Mouse (Mus musculus) 3134 (cell line): Measurements from ENCODE around the gene Vill.

Experiments used
- DNase-seq: peaks from one replicate; pipeline ENCODE4 v3.0.0-alpha.2; 2011; ENCODE audit warnings: low spot score; ENCODE audit not compliant: insufficient read length; ENCODE audit errors: extremely low read depth

Vill gene

GRCm38 (mm10) chr9:119080040-119080675, 27.6 kb downstream of the Vill start:
- no peak for DNase-seq

- no peak for DNase-seq
Measured at GRCm38 (mm10) chr9:119082039-119082438, 29.5 kb downstream of the Vill start.

- DNase-seq: no peak
Measured at GRCm38 (mm10) chr9:119082656-119083430, 30.3 kb downstream of the Vill start.

- no peak for DNase-seq
Measured at GRCm38 (mm10) chr9:119083966-119084365, 31.4 kb downstream of the Vill start.

GRCm38 (mm10) chr9:119086451-119086850, 33.9 kb downstream of the Vill start:
- no peak for DNase-seq

- DNase-seq: no peak
Measured at GRCm38 (mm10) chr9:119087309-119087708, 34.7 kb downstream of the Vill start.

- DNase-seq: peak; percentile 97
Measured at GRCm38 (mm10) chr9:119088148-119088801, 35.7 kb downstream of the Vill start.

- DNase-seq: peak; percentile 69
Measured at GRCm38 (mm10) chr9:119089437-119089836, 36.9 kb downstream of the Vill start.

GRCm38 (mm10) chr9:119090462-119090861, 37.9 kb downstream of the Vill start:
- DNase-seq: no peak

- peak; percentile 78 for DNase-seq
Measured at GRCm38 (mm10) chr9:119091581-119092310, 39.2 kb downstream of the Vill start.

- DNase-seq: peak; percentile 77
Measured at GRCm38 (mm10) chr9:119092473-119093418, 40.2 kb downstream of the Vill start.

- DNase-seq: peak; percentile 89
Measured at GRCm38 (mm10) chr9:119093419-119094295, 41.1 kb downstream of the Vill start, which contains the start of gene Plcd1. Gene Plcd1 (minus strand): TSS chr9:119093502.

GRCm38 (mm10) chr9:119094462-119095109, 42.0 kb downstream of the Vill start:
- no peak for DNase-seq

- no peak for DNase-seq
Measured at GRCm38 (mm10) chr9:119100177-119100898, 47.8 kb downstream of the Vill start.

- no peak for DNase-seq
Measured at GRCm38 (mm10) chr9:119101992-119102782, 49.6 kb downstream of the Vill start, which contains the start of gene Dlec1. Gene Dlec1 (plus strand): TSS chr9:119102478.

GRCm38 (mm10) chr9:119102783-119103113, 50.2 kb downstream of the Vill start:
- DNase-seq: no peak

- peak; percentile 53 for DNase-seq
Measured at GRCm38 (mm10) chr9:119107566-119107965, 55.0 kb downstream of the Vill start.
